Mouse (Mus musculus): Measurements from ENCODE around the gene Smyd2. TPM values are rescaled to one million over a fixed set of nuclear protein-coding genes. Genes with fewer than 3 reads are reported as not detected.

The Smyd2 gene
- polyA plus RNA-seq, 1 experiment, result 57.7 TPM

DNA sequence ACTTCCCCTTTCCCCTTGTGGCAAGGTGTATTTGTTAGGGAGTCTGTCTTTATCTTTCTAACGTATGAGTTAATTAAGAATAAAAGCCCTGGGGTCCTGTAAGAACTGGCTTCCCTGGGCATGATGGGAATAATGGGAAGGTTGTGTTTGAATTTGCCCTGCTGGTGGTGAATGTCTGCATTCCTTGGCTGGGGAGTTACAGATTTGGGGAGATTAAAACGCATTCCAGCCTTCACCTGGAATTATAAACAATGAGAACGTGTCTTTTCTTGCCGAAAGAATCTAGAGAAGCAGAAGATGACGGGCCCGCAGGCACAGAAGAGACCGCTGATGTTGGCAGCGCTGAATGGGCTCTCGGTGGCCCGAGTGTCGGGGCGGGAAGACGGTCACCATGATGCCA is 67.5 kb downstream of the Smyd2 start:
- no peak overlapping the region for H3K4me3 ChIP-seq
- no peak overlapping the region for H3ac ChIP-seq (ENCODE audit: control insufficient read depth, insufficient read length)
- H3K27me3 ChIP-seq (ENCODE audit: control insufficient read depth, insufficient read depth, insufficient read length), result no peaks in the 10 kb centered on the region
- H3K79me2 ChIP-seq (ENCODE audit: control insufficient read depth, insufficient read depth), result no peaks in the 10 kb centered on the region
- peaks cover 6% of the 10 kb centered on the region for H3K36me3 ChIP-seq (ENCODE audit: control insufficient read depth, insufficient read depth)
- TF ChIP-seq TCF12 (IDR thresholded peaks at IDR 0.05; ENCODE audit: insufficient read depth, poor library complexity, severe bottlenecking) (no peak), REST (IDR thresholded peaks at IDR 0.05; ENCODE audit: insufficient read depth, insufficient read length) (no peak), USF1 (IDR thresholded peaks at IDR 0.05; ENCODE audit: low read depth) (no peak), POLR2A (IDR thresholded peaks at IDR 0.05; ENCODE audit: insufficient read length, low read depth) (no peak), SRF (IDR thresholded peaks at IDR 0.05; ENCODE audit: control insufficient read depth, insufficient read length, low read depth) (no peak), MYOD1 (IDR thresholded peaks at IDR 0.05; ENCODE audit: control insufficient read depth in 1 of 3, insufficient read length in 2 of 3, low read depth in 2 of 3) (no peak), MYOG (IDR thresholded peaks at IDR 0.05; ENCODE audit: control insufficient read depth in 1 of 3, insufficient read depth in 1 of 3, insufficient read length in 2 of 3, low read depth in 2 of 3) (no peak)
- no peak overlapping the region for H3K4me2 ChIP-seq (ENCODE audit: low read depth)

DNA sequence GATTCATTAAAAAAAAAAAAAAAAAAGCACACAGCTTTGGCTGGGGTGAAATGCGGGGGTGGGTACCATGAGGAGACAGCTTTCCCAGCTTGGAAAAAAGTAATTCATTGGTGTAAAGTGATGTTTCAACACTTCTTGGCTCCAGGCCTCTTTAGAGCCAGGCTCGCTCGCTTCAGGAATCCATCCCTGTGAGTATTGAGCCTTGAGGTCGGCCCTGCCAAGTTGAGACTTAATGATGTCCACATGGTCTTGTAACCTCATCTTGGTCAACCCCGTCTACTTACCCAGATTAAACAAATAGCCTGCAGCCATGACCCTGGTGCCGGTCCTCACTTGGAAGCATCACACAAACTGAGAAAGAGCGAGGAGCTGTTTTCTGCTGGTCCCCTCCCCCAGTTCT is 69.7 kb downstream of the Smyd2 start:
- peaks cover 8% of the 10 kb centered on the region for H3K36me3 ChIP-seq (ENCODE audit: control insufficient read depth, insufficient read depth)

DNA sequence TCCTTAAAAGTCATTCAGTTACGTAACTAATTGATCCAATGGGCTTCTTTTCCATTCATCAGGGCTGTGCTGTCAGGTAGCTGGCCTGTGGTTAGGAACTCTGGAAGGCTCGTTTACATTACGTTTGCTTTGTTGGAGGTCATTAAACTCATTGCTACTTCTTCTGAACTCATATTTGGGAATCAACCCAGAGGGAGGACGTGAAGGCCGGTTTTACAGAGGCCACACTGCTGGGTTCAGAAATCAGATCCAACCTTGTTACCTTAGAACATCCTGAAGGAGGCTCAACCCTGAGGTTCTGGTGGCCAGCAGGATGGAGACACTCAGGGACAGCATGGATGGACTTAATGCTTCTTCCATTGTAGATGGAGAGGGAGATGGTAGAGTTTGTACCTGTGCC is 70.1 kb downstream of the Smyd2 start:
- TF ChIP-seq SRF (IDR thresholded peaks at IDR 0.05; ENCODE audit: control insufficient read depth, insufficient read length, low read depth) (no peak), CEBPB (IDR thresholded peaks at IDR 0.05; ENCODE audit: insufficient read depth, poor library complexity, severe bottlenecking) (no peak), MYOG (IDR thresholded peaks at IDR 0.05; ENCODE audit: control insufficient read depth in 1 of 3, insufficient read depth in 1 of 3, insufficient read length in 2 of 3, low read depth in 2 of 3) (no peak), E2F4 (IDR thresholded peaks at IDR 0.05; ENCODE audit: insufficient read depth) (no peak), TCF12 (IDR thresholded peaks at IDR 0.05; ENCODE audit: insufficient read depth, poor library complexity, severe bottlenecking) (no peak), TCF3 (IDR thresholded peaks at IDR 0.05; ENCODE audit: insufficient read length, low read depth) (no peak), REST (IDR thresholded peaks at IDR 0.05; ENCODE audit: insufficient read depth, insufficient read length) (no peak), MYOD1 (IDR thresholded peaks at IDR 0.05; ENCODE audit: control insufficient read depth in 1 of 3, insufficient read length in 2 of 3, low read depth in 2 of 3) (no peak), POLR2A (IDR thresholded peaks at IDR 0.05; ENCODE audit: insufficient read length, low read depth) (no peak), MAX (IDR thresholded peaks at IDR 0.05; ENCODE audit: low read depth) (no peak), POLR2AphosphoS2 (IDR thresholded peaks at IDR 0.05; ENCODE audit: insufficient read length, low read depth) (no peak), USF1 (IDR thresholded peaks at IDR 0.05; ENCODE audit: low read depth) (no peak)
- Histone ChIP-seq H3K27me3 (ENCODE audit: control insufficient read depth, insufficient read depth, insufficient read length) (no peaks in the 10 kb centered on the region), H3K4me2 (ENCODE audit: low read depth) (no peak overlapping the region), H3ac (ENCODE audit: control insufficient read depth, insufficient read length) (no peak overlapping the region), H3K4me3 (no peak overlapping the region), H3K79me2 (ENCODE audit: control insufficient read depth, insufficient read depth) (no peaks in the 10 kb centered on the region), H3K36me3 (ENCODE audit: control insufficient read depth, insufficient read depth) (peaks cover 12% of the 10 kb centered on the region)

More for the DNA sequence above, 69.7 kb downstream of the Smyd2 start:
- Histone ChIP-seq H3K27me3 (ENCODE audit: control insufficient read depth, insufficient read depth, insufficient read length) (no peaks in the 10 kb centered on the region), H3ac (ENCODE audit: control insufficient read depth, insufficient read length) (no peak overlapping the region), H3K4me3 (no peak overlapping the region), H3K4me2 (ENCODE audit: low read depth) (no peak overlapping the region), H3K79me2 (ENCODE audit: control insufficient read depth, insufficient read depth) (no peaks in the 10 kb centered on the region)
- TF ChIP-seq REST (IDR thresholded peaks at IDR 0.05; ENCODE audit: insufficient read depth, insufficient read length), result no peak
- no peak for TF ChIP-seq POLR2AphosphoS2 (IDR thresholded peaks at IDR 0.05; ENCODE audit: insufficient read length, low read depth)
- TF ChIP-seq SRF (IDR thresholded peaks at IDR 0.05; ENCODE audit: control insufficient read depth, insufficient read length, low read depth), result no peak
- TF ChIP-seq TCF3 (IDR thresholded peaks at IDR 0.05; ENCODE audit: insufficient read length, low read depth), result no peak
- TF ChIP-seq MYOG (IDR thresholded peaks at IDR 0.05; ENCODE audit: control insufficient read depth in 1 of 3, insufficient read depth in 1 of 3, insufficient read length in 2 of 3, low read depth in 2 of 3), result no peak
- TF ChIP-seq TCF12 (IDR thresholded peaks at IDR 0.05; ENCODE audit: insufficient read depth, poor library complexity, severe bottlenecking), result no peak
- TF ChIP-seq E2F4 (IDR thresholded peaks at IDR 0.05; ENCODE audit: insufficient read depth), result no peak
- no peak for TF ChIP-seq POLR2A (IDR thresholded peaks at IDR 0.05; ENCODE audit: insufficient read length, low read depth)
- no peak for TF ChIP-seq USF1 (IDR thresholded peaks at IDR 0.05; ENCODE audit: low read depth)
- TF ChIP-seq MAX (IDR thresholded peaks at IDR 0.05; ENCODE audit: low read depth), result no peak
- TF ChIP-seq MYOD1 (IDR thresholded peaks at IDR 0.05; ENCODE audit: control insufficient read depth in 1 of 3, insufficient read length in 2 of 3, low read depth in 2 of 3), result no peak
- TF ChIP-seq CEBPB (IDR thresholded peaks at IDR 0.05; ENCODE audit: insufficient read depth, poor library complexity, severe bottlenecking), result no peak

DNA sequence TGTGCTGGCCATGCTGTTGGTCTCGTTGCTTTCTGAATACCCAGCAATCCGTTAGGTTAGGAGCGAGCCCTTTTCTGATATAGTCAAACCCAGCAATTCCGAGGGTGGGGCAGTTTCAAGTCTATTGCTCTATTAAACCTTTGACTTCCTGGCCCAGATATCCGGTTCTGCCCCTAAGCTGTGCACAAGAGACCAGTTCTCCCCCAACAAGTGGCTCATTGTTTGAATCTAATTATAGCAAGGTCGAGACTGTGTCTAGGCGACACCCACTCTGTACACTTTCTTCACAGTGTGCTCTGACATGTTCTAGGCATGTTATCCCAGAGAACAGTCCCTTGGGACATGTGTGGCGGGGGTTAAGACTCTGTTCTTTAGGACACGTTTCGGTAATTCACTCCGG is 72.6 kb downstream of the Smyd2 start:
- TF ChIP-seq POLR2AphosphoS2 (IDR thresholded peaks at IDR 0.05; ENCODE audit: insufficient read length, low read depth), result no peak
- TF ChIP-seq SRF (IDR thresholded peaks at IDR 0.05; ENCODE audit: control insufficient read depth, insufficient read length, low read depth), result no peak
- TF ChIP-seq MYOG (IDR thresholded peaks at IDR 0.05; ENCODE audit: control insufficient read depth in 1 of 3, insufficient read depth in 1 of 3, insufficient read length in 2 of 3, low read depth in 2 of 3), result no peak
- no peak for TF ChIP-seq TCF3 (IDR thresholded peaks at IDR 0.05; ENCODE audit: insufficient read length, low read depth)
- TF ChIP-seq REST (IDR thresholded peaks at IDR 0.05; ENCODE audit: insufficient read depth, insufficient read length), result no peak
- TF ChIP-seq POLR2A (IDR thresholded peaks at IDR 0.05; ENCODE audit: insufficient read length, low read depth), result no peak
- no peak for TF ChIP-seq USF1 (IDR thresholded peaks at IDR 0.05; ENCODE audit: low read depth)
- no peak overlapping the region for H3K4me2 ChIP-seq (ENCODE audit: low read depth)
- H3ac ChIP-seq (ENCODE audit: control insufficient read depth, insufficient read length), result no peak overlapping the region
- peaks cover 16% of the 10 kb centered on the region for H3K36me3 ChIP-seq (ENCODE audit: control insufficient read depth, insufficient read depth)
- no peak overlapping the region for H3K4me3 ChIP-seq
- no peaks in the 10 kb centered on the region for H3K27me3 ChIP-seq (ENCODE audit: control insufficient read depth, insufficient read depth, insufficient read length)
- H3K79me2 ChIP-seq (ENCODE audit: control insufficient read depth, insufficient read depth), result no peaks in the 10 kb centered on the region

DNA sequence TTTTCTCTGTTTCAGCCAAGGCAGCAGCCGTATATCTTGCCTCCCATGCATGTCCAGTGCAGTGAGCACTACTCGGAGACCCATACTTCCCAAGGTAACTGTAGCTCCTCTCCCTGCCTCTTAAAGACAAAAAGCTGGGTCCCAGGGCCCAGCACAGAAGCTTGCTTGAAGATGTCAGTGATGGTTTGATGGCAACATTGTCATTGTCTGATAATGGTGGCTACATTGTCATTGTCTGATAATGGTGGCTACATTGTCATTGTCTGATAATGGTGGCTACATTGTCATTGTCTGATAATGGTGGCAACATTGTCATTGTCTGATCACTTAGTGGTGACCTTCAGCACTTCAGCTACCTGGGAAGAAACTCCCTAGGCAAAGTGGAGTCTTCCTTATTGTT is 75.8 kb downstream of the Smyd2 start:
- Histone ChIP-seq H3ac (ENCODE audit: control insufficient read depth, insufficient read length) (no peak overlapping the region), H3K4me2 (ENCODE audit: low read depth) (no peak overlapping the region), H3K36me3 (ENCODE audit: control insufficient read depth, insufficient read depth) (peaks cover 24% of the 10 kb centered on the region), H3K4me3 (no peak overlapping the region), H3K27me3 (ENCODE audit: control insufficient read depth, insufficient read depth, insufficient read length) (no peaks in the 10 kb centered on the region), H3K79me2 (ENCODE audit: control insufficient read depth, insufficient read depth) (no peaks in the 10 kb centered on the region)
- TF ChIP-seq MYOG (IDR thresholded peaks at IDR 0.05; ENCODE audit: control insufficient read depth in 1 of 3, insufficient read depth in 1 of 3, insufficient read length in 2 of 3, low read depth in 2 of 3), result no peak
- no peak for TF ChIP-seq E2F4 (IDR thresholded peaks at IDR 0.05; ENCODE audit: insufficient read depth)
- TF ChIP-seq USF1 (IDR thresholded peaks at IDR 0.05; ENCODE audit: low read depth), result no peak
- TF ChIP-seq TCF3 (IDR thresholded peaks at IDR 0.05; ENCODE audit: insufficient read length, low read depth), result no peak
- no peak for TF ChIP-seq TCF12 (IDR thresholded peaks at IDR 0.05; ENCODE audit: insufficient read depth, poor library complexity, severe bottlenecking)
- TF ChIP-seq MAX (IDR thresholded peaks at IDR 0.05; ENCODE audit: low read depth), result no peak
- TF ChIP-seq POLR2A (IDR thresholded peaks at IDR 0.05; ENCODE audit: insufficient read length, low read depth), result no peak
- TF ChIP-seq POLR2AphosphoS2 (IDR thresholded peaks at IDR 0.05; ENCODE audit: insufficient read length, low read depth), result no peak
- TF ChIP-seq REST (IDR thresholded peaks at IDR 0.05; ENCODE audit: insufficient read depth, insufficient read length), result no peak
- no peak for TF ChIP-seq CEBPB (IDR thresholded peaks at IDR 0.05; ENCODE audit: insufficient read depth, poor library complexity, severe bottlenecking)

Data from myocyte (in vitro differentiated cells).